Mouse (Mus musculus): ENCODE measurements at regions not wholly inside any gene's neighbourhood (a gene's known extent, or its start where the extent isn't known, plus 50 kb on each side); places are given as distances from the start of the nearest gene placed in this dataset.

- DNase-seq (ENCODE audit: low read depth, low spot score) = no peak
Observed at GRCm38 (mm10) chr4:26637859-26638258, 291.2 kb upstream of the Manea start.

GRCm38 (mm10) chr4:26630553-26631206 is 284.0 kb upstream of the Manea start:
- DNase-seq (ENCODE audit: low read depth, low spot score) = no peak

GRCm38 (mm10) chr4:26629710-26630109 is 283.0 kb upstream of the Manea start:
- no peak for DNase-seq (ENCODE audit: low read depth, low spot score)

DNA sequence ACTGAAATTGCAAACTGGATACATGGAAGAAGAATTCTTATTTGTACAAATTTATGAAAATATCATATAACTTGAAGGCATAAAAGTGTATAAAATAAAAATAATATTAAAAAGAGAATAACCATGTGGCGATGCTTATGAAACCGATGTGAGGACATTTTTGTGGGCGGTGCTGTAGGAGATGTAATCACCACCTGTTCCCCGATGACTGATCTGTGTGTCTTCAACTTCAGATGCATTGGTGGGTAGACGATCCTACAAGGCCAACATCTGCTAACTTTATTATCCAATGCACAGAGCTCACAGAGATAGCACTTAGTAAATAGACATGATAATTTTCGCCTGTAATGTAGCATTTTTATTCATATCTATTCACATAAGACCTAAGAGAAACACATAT is 281.1 kb upstream of the Manea start:
- no peak for DNase-seq (ENCODE audit: low read depth, low spot score)

- DNase-seq (ENCODE audit: low read depth, low spot score) = no peak
Observed at GRCm38 (mm10) chr4:26589081-26589869, 242.6 kb upstream of the Manea start.

GRCm38 (mm10) chr4:26555690-26556089 is 209.0 kb upstream of the Manea start:
- DNase-seq (ENCODE audit: low read depth, low spot score) = no peak

GRCm38 (mm10) chr4:26543833-26544232 is 197.1 kb upstream of the Manea start:
- peak; percentile 63 for DNase-seq (ENCODE audit: low read depth, low spot score)

- DNase-seq (ENCODE audit: low read depth, low spot score) = no peak
Observed at GRCm38 (mm10) chr4:26542511-26542910, 195.8 kb upstream of the Manea start.

DNA sequence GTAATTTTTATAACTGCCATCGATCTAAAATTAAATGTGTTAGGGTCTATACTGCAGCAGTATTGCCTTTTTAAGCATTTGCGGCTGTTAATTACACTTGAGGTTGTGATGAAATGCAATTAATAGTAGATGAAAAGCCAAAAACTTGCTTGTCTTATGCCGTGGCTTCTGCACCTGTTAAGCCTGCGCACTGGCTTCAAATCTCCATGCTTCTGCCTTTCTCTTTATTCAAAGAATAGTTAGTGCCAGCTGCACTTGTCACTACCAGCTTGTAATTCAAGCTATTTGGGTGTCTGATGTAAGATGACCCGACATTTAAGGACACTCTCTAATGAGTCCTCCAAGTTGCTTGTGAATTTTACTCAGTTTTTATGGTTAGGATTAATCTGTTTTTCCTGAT is 161.3 kb upstream of the Manea start:
- DNase-seq (ENCODE audit: low read depth, low spot score) = no peak

GRCm38 (mm10) chr4:26494262-26494661 is 147.6 kb upstream of the Manea start:
- DNase-seq (ENCODE audit: low read depth, low spot score) = no peak

DNA sequence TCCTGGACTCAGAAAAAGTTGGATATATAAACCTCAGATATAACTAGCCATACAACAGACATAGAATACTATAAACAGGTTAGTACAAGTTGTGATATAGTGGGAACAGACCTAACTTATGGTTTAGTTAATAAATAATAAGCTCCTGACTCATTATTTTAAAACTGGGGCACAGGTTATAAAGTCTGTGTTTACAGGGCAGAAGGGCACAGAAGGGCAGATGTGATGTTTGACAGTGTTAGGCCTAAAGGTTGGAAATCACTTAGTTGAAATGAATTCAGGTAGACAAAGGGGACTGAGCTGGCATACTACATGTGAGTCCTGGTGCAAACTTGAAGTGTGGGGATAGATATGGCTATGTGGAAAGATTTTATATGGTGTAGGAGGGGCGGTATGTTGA is 128.2 kb upstream of the Manea start:
- no peak for DNase-seq (ENCODE audit: low read depth, low spot score)

DNA sequence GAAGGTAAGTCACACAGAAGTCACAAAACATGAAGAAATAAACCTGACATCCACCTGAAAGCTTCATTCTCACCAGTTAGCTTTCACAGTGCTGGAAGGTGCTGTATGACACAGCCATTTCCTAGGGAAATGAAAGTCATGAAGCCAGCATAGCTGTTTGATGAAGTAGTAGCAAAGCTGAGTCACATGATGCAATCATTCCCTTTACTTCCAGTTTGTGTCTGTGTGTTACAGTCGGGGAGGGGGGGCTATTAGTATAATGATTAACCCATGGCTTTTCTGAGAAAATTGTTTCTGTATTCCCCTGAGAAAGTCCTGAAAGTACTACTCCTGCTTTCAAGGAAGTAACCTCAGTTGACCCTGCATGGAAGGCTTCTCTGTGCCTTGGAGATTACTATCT is 94.8 kb upstream of the Manea start:
- no peak for DNase-seq (ENCODE audit: low read depth, low spot score)

DNA sequence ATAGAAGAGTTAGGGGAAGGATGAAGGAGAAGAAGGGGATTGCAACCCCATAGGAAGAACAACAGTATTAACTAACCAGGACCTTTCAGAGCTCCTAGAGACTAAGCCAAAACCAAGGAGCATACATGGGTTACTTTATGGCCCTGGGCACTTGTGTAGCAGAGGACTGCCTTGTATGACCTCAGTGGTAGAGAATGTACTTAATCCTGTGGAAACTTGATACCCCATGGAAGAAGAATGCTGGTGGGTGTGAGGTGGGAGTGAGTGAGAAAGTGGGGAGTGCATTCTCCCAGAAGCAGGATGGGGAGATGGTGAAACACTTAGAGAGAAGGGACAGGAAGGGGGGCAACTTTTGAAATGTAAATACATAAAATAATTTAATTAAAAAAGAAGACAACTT is 75.4 kb upstream of the Manea start:
- peak; percentile 5 for DNase-seq (ENCODE audit: low read depth, low spot score)

DNA sequence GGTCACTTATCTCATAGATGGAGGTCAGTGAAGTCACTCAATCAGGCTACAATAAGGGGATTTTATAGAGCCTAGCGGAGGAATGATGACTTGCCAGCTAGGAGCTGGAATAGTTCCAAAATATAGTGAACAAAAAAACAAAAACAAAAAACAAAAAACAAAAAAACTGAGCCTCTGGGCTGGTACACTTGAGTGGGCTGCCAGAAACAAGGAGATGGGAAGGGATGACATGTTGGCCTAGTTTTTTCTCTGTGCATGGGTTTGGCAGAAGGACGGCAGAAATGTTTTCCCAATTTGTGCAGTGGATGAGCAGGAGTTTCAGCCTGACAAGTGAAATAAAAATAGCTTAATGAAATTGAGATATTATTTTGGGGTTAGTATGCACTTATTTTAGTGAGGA is 57.6 kb upstream of the Manea start:
- DNase-seq (ENCODE audit: low read depth, low spot score) = no peak

DNA sequence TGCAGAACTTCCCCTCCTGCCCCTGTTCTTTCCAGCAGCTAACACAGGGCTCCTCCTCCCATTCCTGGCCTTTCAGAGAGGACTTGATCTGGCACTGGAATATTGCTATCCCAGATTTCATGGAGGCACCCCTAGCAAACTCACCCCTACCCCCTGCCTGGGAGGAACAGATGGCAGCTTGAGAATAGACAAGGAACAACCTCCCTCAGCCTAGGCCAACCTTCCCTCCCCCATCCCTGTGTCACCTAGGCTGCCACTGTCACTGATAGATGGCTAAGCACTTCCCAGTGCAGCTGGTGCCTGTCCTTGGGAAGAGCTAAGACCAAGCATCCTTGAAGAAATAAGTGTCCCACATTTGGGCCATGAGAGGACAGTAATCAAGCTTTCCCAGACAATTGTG is 55.5 kb upstream of the Manea start:
- peak; percentile 36 for DNase-seq (ENCODE audit: low read depth, low spot score)

Measured in mesoderm, embryonic 11.5 days (tissue).